In genomic region chr4:127015294-127015993, GRCm38 (mm10) we compare ENCODE assay signal across 8 mouse cellular contexts. TPM values are rescaled to one million over a fixed set of nuclear protein-coding genes. Genes with fewer than 3 reads are reported as not detected.
DNase-seq lines count a peak whose midpoint lies in the region; ATAC-seq lines count a peak whose summit lies in the region.
"Not testable (repeated sequence)": the region's sequence is repeated elsewhere in the genome, so short reads cannot be mapped to it uniquely, and the experiment has no call there.

No protein-coding gene starts in this region.

- peak overlapping the region; percentile 26 for H3K4me3 ChIP-seq in forebrain, embryonic 11.5 days (ENCODE audit: low read depth, low read length)
- peak overlapping the region; percentile 38 for H3K4me3 ChIP-seq in heart, embryonic 15.5 days
- H3K4me3 ChIP-seq in liver, embryonic 13.5 days (replicated peaks) = peak overlapping the region; percentile 46
- H3K4me3 ChIP-seq in neural tube, embryonic 11.5 days (ENCODE audit: low read depth, low read length) = not testable (repeated sequence)
- H3K4me3 ChIP-seq in stomach, embryonic 16.5 days (replicated peaks; ENCODE audit: low read length) = peak overlapping the region; percentile 41

- not testable (repeated sequence) for H3K27ac ChIP-seq in forebrain, embryonic 11.5 days (ENCODE audit: low read depth, low read length); neural tube, embryonic 11.5 days (ENCODE audit: low read depth, low read length); stomach, embryonic 16.5 days (ENCODE audit: low read length)
- H3K27ac ChIP-seq in heart, embryonic 15.5 days = peak overlapping the region; percentile 49; the same call in 1 of the 2 replicates
- peak overlapping the region; percentile 64 for H3K27ac ChIP-seq in liver, embryonic 13.5 days

- H3K27me3 ChIP-seq in forebrain, embryonic 11.5 days (ENCODE audit: control insufficient read depth, insufficient read depth, low read length); heart, embryonic 15.5 days; liver, embryonic 13.5 days; neural tube, embryonic 11.5 days (ENCODE audit: control insufficient read depth, insufficient read depth, low read length); stomach, embryonic 16.5 days (ENCODE audit: control insufficient read depth, insufficient read depth, low read length): not testable (repeated sequence)

- peak; percentile 86 for ATAC-seq in forebrain, embryonic 11.5 days (replicated peaks; ENCODE audit: low FRiP score)
- peak; percentile 78 for ATAC-seq in heart, embryonic 15.5 days (replicated peaks; ENCODE audit: insufficient number of reproducible peaks, insufficient read depth, low FRiP score, low read depth)
- ATAC-seq in liver, embryonic 13.5 days (ENCODE audit: low read depth) = peak; percentile 96
- peak; percentile 82 for ATAC-seq in neural tube, embryonic 11.5 days (ENCODE audit: insufficient read depth, low FRiP score, low TSS enrichment)
- peak; percentile 91; the same call in 1 of the 2 replicates for ATAC-seq in stomach, embryonic 16.5 days (ENCODE audit: insufficient read depth, low FRiP score)

- H3K4me1 ChIP-seq in forebrain, embryonic 11.5 days (replicated peaks; ENCODE audit: control insufficient read depth, insufficient read depth, low read length); heart, embryonic 15.5 days (replicated peaks); neural tube, embryonic 11.5 days (ENCODE audit: control insufficient read depth, insufficient read depth, low read length); stomach, embryonic 16.5 days (ENCODE audit: control insufficient read depth, insufficient read depth, low read length): not testable (repeated sequence)
- peaks cover 12% of the 10 kb centered on the region for H3K4me1 ChIP-seq in liver, embryonic 13.5 days (replicated peaks)

- not testable (repeated sequence) for H3K36me3 ChIP-seq in forebrain, embryonic 11.5 days (ENCODE audit: control insufficient read depth, insufficient read depth, low read length); heart, embryonic 15.5 days; liver, embryonic 13.5 days; neural tube, embryonic 11.5 days (ENCODE audit: control insufficient read depth, insufficient read depth, low read length); stomach, embryonic 16.5 days (ENCODE audit: control insufficient read depth, insufficient read depth, low read length)

- H3K9me3 ChIP-seq in forebrain, embryonic 11.5 days (ENCODE audit: control insufficient read depth, low read length); heart, embryonic 15.5 days (replicated peaks); liver, embryonic 13.5 days (replicated peaks); neural tube, embryonic 11.5 days (ENCODE audit: control insufficient read depth, low read length); stomach, embryonic 16.5 days (replicated peaks; ENCODE audit: control insufficient read depth, low read length): not testable (repeated sequence)

- peak overlapping the region; percentile 5; the same call in 1 of the 2 replicates for H3K4me2 ChIP-seq in forebrain, embryonic 11.5 days (ENCODE audit: low read depth, low read length, severe bottlenecking)
- H3K4me2 ChIP-seq in heart, embryonic 15.5 days = peak overlapping the region; percentile 36; the same call in 1 of the 2 replicates
- H3K4me2 ChIP-seq in liver, embryonic 13.5 days = peak overlapping the region; percentile 55
- H3K4me2 ChIP-seq in neural tube, embryonic 11.5 days (ENCODE audit: low read depth) = not testable (repeated sequence)
- H3K4me2 ChIP-seq in stomach, embryonic 16.5 days (ENCODE audit: low read depth, low read length) = peak overlapping the region; percentile 35; the same call in 1 of the 2 replicates

- 11% methylated on average over 14 of the region's 26 CpGs for WGBS in forebrain, embryonic 11.5 days
- WGBS in heart, embryonic 15.5 days = 20% methylated on average over 14 of the region's 26 CpGs
- WGBS in liver, embryonic 13.5 days (ENCODE audit: insufficient replicate concordance) = 13% methylated on average over 14 of the region's 26 CpGs
- 17% methylated on average over 14 of the region's 26 CpGs for WGBS in neural tube, embryonic 11.5 days
- WGBS in stomach, embryonic 16.5 days = 9% methylated on average over 14 of the region's 26 CpGs

- not testable (repeated sequence) for H3K9ac ChIP-seq in forebrain, embryonic 11.5 days (ENCODE audit: low read length); heart, embryonic 15.5 days; neural tube, embryonic 11.5 days (ENCODE audit: low read length)
- peak overlapping the region; percentile 39; the same call in 1 of the 2 replicates for H3K9ac ChIP-seq in liver, embryonic 13.5 days
- peak overlapping the region; percentile 48; the same call in 1 of the 2 replicates for H3K9ac ChIP-seq in stomach, embryonic 16.5 days (ENCODE audit: low read length)

- DNase-seq in CD4-positive helper T cell, adult 2 months (ENCODE audit: low read depth, low spot score) = peak; percentile 88
- DNase-seq in c-Kit-positive CD71-negative TER-119-negative erythroid progenitor cells, embryonic 14.5 days (ENCODE audit: low read depth) = peak; percentile 80
- peak; percentile 90 for DNase-seq in forebrain, embryonic 11.5 days (ENCODE audit: low spot score)
- DNase-seq in kidney, postnatal 25 days = peak; percentile 91 to 94
- DNase-seq in liver, embryonic 13.5 days = peak; percentile 60
- peak; percentile 88 for DNase-seq in neural tube, embryonic 11.5 days (ENCODE audit: low spot score)

RNA-seq across cellular contexts. Expression of gene Sfpq, which starts 5.7 kb away (rescaled TPM):
- 170 and 185 TPM in 2 replicates for polyA plus RNA-seq in forebrain, embryonic 11.5 days (2014; fragmentation: Nextera tagmentation; extraction: Ambion mirVana)
- polyA plus RNA-seq in heart, embryonic 15.5 days (2015; fragmentation: Nextera tagmentation; extraction: Ambion mirVana) = 42.1 and 43.2 TPM in 2 replicates
- 35.2 and 39.2 TPM in 2 replicates for polyA plus RNA-seq in liver, embryonic 13.5 days (2015; fragmentation: Nextera tagmentation; extraction: Ambion mirVana)
- polyA plus RNA-seq in neural tube, embryonic 11.5 days (2014; fragmentation: Nextera tagmentation; extraction: Ambion mirVana) = 155 and 163 TPM in 2 replicates
- 37.6 and 40.2 TPM in 2 replicates for polyA plus RNA-seq in stomach, embryonic 16.5 days (2015; fragmentation: Nextera tagmentation; extraction: Ambion mirVana)

RNA-seq across cellular contexts. Expression of gene Zmym1, which starts 45.5 kb away (rescaled TPM):
- 36.8 and 37.3 TPM in 2 replicates for polyA plus RNA-seq in forebrain, embryonic 11.5 days (2014; fragmentation: Nextera tagmentation; extraction: Ambion mirVana)
- 9.1 and 13.0 TPM in 2 replicates for polyA plus RNA-seq in heart, embryonic 15.5 days (2015; fragmentation: Nextera tagmentation; extraction: Ambion mirVana)
- polyA plus RNA-seq in liver, embryonic 13.5 days (2015; fragmentation: Nextera tagmentation; extraction: Ambion mirVana) = 10.4 and 14.6 TPM in 2 replicates
- polyA plus RNA-seq in neural tube, embryonic 11.5 days (2014; fragmentation: Nextera tagmentation; extraction: Ambion mirVana) = 33.5 and 37.9 TPM in 2 replicates
- polyA plus RNA-seq in stomach, embryonic 16.5 days (2015; fragmentation: Nextera tagmentation; extraction: Ambion mirVana) = 14.2 and 18.0 TPM in 2 replicates

RNA-seq across cellular contexts. Expression of gene Zmym4, which starts 47.5 kb away (rescaled TPM):
- polyA plus RNA-seq in forebrain, embryonic 11.5 days (2014; fragmentation: Nextera tagmentation; extraction: Ambion mirVana) = 31.9 and 40.5 TPM in 2 replicates
- polyA plus RNA-seq in heart, embryonic 15.5 days (2015; fragmentation: Nextera tagmentation; extraction: Ambion mirVana) = 12.0 and 12.4 TPM in 2 replicates
- polyA plus RNA-seq in liver, embryonic 13.5 days (2015; fragmentation: Nextera tagmentation; extraction: Ambion mirVana) = 4.0 and 4.4 TPM in 2 replicates
- polyA plus RNA-seq in neural tube, embryonic 11.5 days (2014; fragmentation: Nextera tagmentation; extraction: Ambion mirVana) = 24.2 and 30.4 TPM in 2 replicates
- polyA plus RNA-seq in stomach, embryonic 16.5 days (2015; fragmentation: Nextera tagmentation; extraction: Ambion mirVana) = 12.3 and 16.6 TPM in 2 replicates
